Mouse (Mus musculus) limb, embryonic 13.5 days (tissue): Measurements from ENCODE around the gene Vwa5b1. TPM values are rescaled to one million over a fixed set of nuclear protein-coding genes. Genes with fewer than 3 reads are reported as not detected.

ENCODE experiments used
- ATAC-seq: fragments of 200-750 bp; cut with Nextera tagmentation; 2 replicates; pipeline ENCODE4 v1.8.0; 2017; ENCODE audit warnings: low read depth, moderate number of reproducible peaks, moderate TSS enrichment; ENCODE audit not compliant: low FRiP score
- H3K27ac ChIP-seq: fragments of 300-500 bp; sonication (generic); 2 replicates; pipeline ENCODE4 v1.5.1; 2015; ENCODE audit warnings: inconsistent platforms, mild to moderate bottlenecking, moderate library complexity
- H3K27me3 ChIP-seq: fragments of 300-500 bp; sonication (generic); 2 replicates; pipeline ENCODE4 v1.6.1; 2015; ENCODE audit warnings: mild to moderate bottlenecking, inconsistent platforms
- H3K36me3 ChIP-seq: fragments of 300-500 bp; sonication (generic); 2 replicates; pipeline ENCODE4 v1.6.1; 2015; ENCODE audit warnings: inconsistent platforms, mild to moderate bottlenecking, moderate library complexity
- H3K4me1 ChIP-seq: fragments of 300-500 bp; sonication (generic); 2 replicates; pipeline ENCODE4 v1.6.1; 2015; ENCODE audit warnings: inconsistent platforms
- H3K4me2 ChIP-seq: fragments of 300-500 bp; sonication (generic); replicated peaks from 2 replicates; pipeline ENCODE4 v1.6.1; 2015; ENCODE audit warnings: inconsistent platforms, mild to moderate bottlenecking, moderate library complexity
- H3K4me3 ChIP-seq: fragments of 300-500 bp; sonication (generic); 2 replicates; pipeline ENCODE4 v1.5.1; 2015; ENCODE audit warnings: moderate library complexity, mild to moderate bottlenecking, inconsistent platforms
- H3K9ac ChIP-seq: fragments of 300-500 bp; sonication (generic); 2 replicates; pipeline ENCODE4 v1.6.1; 2015; ENCODE audit warnings: mild to moderate bottlenecking, inconsistent platforms
- H3K9me3 ChIP-seq: fragments of 300-500 bp; sonication (generic); 2 replicates; pipeline ENCODE4 v1.6.1; 2016; ENCODE audit warnings: inconsistent platforms
- WGBS: fragments of 180-500 bp; shearing (Covaris S2); methylation state at CpG from one replicate; pipeline ENCODE4 v1.1.7; 2015; 5-methylcytosine and 5-hydroxymethylcytosine counted together
- polyA plus RNA-seq: library from polyadenylated mRNA; unstranded; fragments of >200 nt; fragmentation: Nextera tagmentation; extraction: Ambion mirVana; gene quantifications from 2 replicates; pipeline ENCODE4 v1.2.1, GENCODE M21; 2015

Vwa5b1 gene
- polyA plus RNA-seq, 1 experiment from 2014 or later = not detected

GRCm38 (mm10) chr4:138642272-138642671 is 6.6 kb upstream of the Vwa5b1 start:
- H3K9ac ChIP-seq = no peak overlapping the region
- H3K4me2 ChIP-seq = no peak overlapping the region
- no peak overlapping the region for H3K4me3 ChIP-seq
- H3K36me3 ChIP-seq = no peaks in the 10 kb centered on the region
- ATAC-seq = no peak
- H3K9me3 ChIP-seq = no peaks in the 10 kb centered on the region
- H3K4me1 ChIP-seq = no peaks in the 10 kb centered on the region
- WGBS = 17% methylated on average over 4 of the region's 4 CpGs
- no peaks in the 10 kb centered on the region for H3K27me3 ChIP-seq
- H3K27ac ChIP-seq = no peak overlapping the region

- no peak overlapping the region for H3K4me2 ChIP-seq
- 0 out of 2 replicates have a peak, but pooled peaks cover 6% of the 10 kb centered on the region for H3K4me1 ChIP-seq
- peaks cover 3% of the 10 kb centered on the region; the same call in 1 of the 2 replicates for H3K27me3 ChIP-seq
- no peak for ATAC-seq
- H3K36me3 ChIP-seq = no peaks in the 10 kb centered on the region
- H3K9ac ChIP-seq = no peak overlapping the region
- no peaks in the 10 kb centered on the region for H3K9me3 ChIP-seq
- WGBS = 36% methylated on average over 4 of the region's 4 CpGs
- no peak overlapping the region for H3K4me3 ChIP-seq
- H3K27ac ChIP-seq = no peak overlapping the region
These were observed 445 bp upstream of the Vwa5b1 start for GRCm38 (mm10) chr4:138636146-138636511.

GRCm38 (mm10) chr4:138628256-138628655 is 7.4 kb downstream of the Vwa5b1 start:
- H3K27me3 ChIP-seq = no peaks in the 10 kb centered on the region
- 67% methylated on average over 5 of the region's 5 CpGs for WGBS
- H3K4me2 ChIP-seq = no peak overlapping the region
- ATAC-seq = no peak
- no peaks in the 10 kb centered on the region for H3K4me1 ChIP-seq
- no peaks in the 10 kb centered on the region for H3K9me3 ChIP-seq
- H3K4me3 ChIP-seq = no peak overlapping the region
- H3K36me3 ChIP-seq = no peaks in the 10 kb centered on the region
- H3K27ac ChIP-seq = no peak overlapping the region
- no peak overlapping the region for H3K9ac ChIP-seq

GRCm38 (mm10) chr4:138614454-138614853 is 21.2 kb downstream of the Vwa5b1 start:
- WGBS = 25% methylated on average over 8 of the region's 8 CpGs
- no peaks in the 10 kb centered on the region for H3K4me1 ChIP-seq
- no peak for ATAC-seq
- H3K9ac ChIP-seq = no peak overlapping the region
- no peaks in the 10 kb centered on the region for H3K27me3 ChIP-seq
- H3K4me2 ChIP-seq = no peak overlapping the region
- no peak overlapping the region for H3K27ac ChIP-seq
- no peak overlapping the region for H3K4me3 ChIP-seq
- H3K9me3 ChIP-seq = no peaks in the 10 kb centered on the region
- H3K36me3 ChIP-seq = no peaks in the 10 kb centered on the region

- Histone ChIP-seq H3K4me2 (no peak overlapping the region), H3K9me3 (no peaks in the 10 kb centered on the region), H3K4me3 (no peak overlapping the region), H3K4me1 (no peaks in the 10 kb centered on the region), H3K27ac (no peak overlapping the region), H3K27me3 (0 out of 2 replicates have a peak, but pooled peaks cover 9% of the 10 kb centered on the region), H3K9ac (no peak overlapping the region), H3K36me3 (no peaks in the 10 kb centered on the region)
- ATAC-seq = no peak
- 69% methylated on average over 9 of the region's 9 CpGs for WGBS
These were observed 33.8 kb downstream of the Vwa5b1 start for GRCm38 (mm10) chr4:138601926-138602325.

GRCm38 (mm10) chr4:138597904-138598347 is 37.8 kb downstream of the Vwa5b1 start:
- H3K36me3 ChIP-seq = no peaks in the 10 kb centered on the region
- no peak overlapping the region for H3K4me2 ChIP-seq
- no peaks in the 10 kb centered on the region for H3K9me3 ChIP-seq
- 11% methylated on average over 7 of the region's 7 CpGs for WGBS
- no peak overlapping the region for H3K27ac ChIP-seq
- H3K4me1 ChIP-seq = no peaks in the 10 kb centered on the region
- no peak for ATAC-seq
- H3K27me3 ChIP-seq = no peaks in the 10 kb centered on the region
- H3K4me3 ChIP-seq = no peak overlapping the region
- no peak overlapping the region for H3K9ac ChIP-seq

- H3K4me2 ChIP-seq = no peak overlapping the region
- H3K27me3 ChIP-seq = no peaks in the 10 kb centered on the region
- no peaks in the 10 kb centered on the region for H3K4me1 ChIP-seq
- no peaks in the 10 kb centered on the region for H3K9me3 ChIP-seq
- H3K9ac ChIP-seq = no peak overlapping the region
- ATAC-seq = no peak
- WGBS = 64% methylated on average over 12 of the region's 12 CpGs
- H3K36me3 ChIP-seq = no peaks in the 10 kb centered on the region
- H3K27ac ChIP-seq = no peak overlapping the region
- H3K4me3 ChIP-seq = no peak overlapping the region
These were observed 39.1 kb downstream of the Vwa5b1 start for GRCm38 (mm10) chr4:138596391-138597130.

- Histone ChIP-seq H3K9me3 (no peaks in the 10 kb centered on the region), H3K9ac (no peak overlapping the region), H3K4me3 (no peak overlapping the region), H3K36me3 (no peaks in the 10 kb centered on the region), H3K4me1 (no peaks in the 10 kb centered on the region), H3K27ac (no peak overlapping the region), H3K4me2 (no peak overlapping the region), H3K27me3 (no peaks in the 10 kb centered on the region)
- no peak for ATAC-seq
These were observed 50.7 kb downstream of the Vwa5b1 start for GRCm38 (mm10) chr4:138584946-138585345.

GRCm38 (mm10) chr4:138582446-138582845 is 53.2 kb downstream of the Vwa5b1 start:
- Histone ChIP-seq H3K9me3 (no peaks in the 10 kb centered on the region), H3K27me3 (no peaks in the 10 kb centered on the region), H3K4me2 (no peak overlapping the region), H3K4me1 (no peaks in the 10 kb centered on the region), H3K27ac (no peak overlapping the region), H3K4me3 (no peak overlapping the region), H3K36me3 (no peaks in the 10 kb centered on the region), H3K9ac (no peak overlapping the region)
- no peak for ATAC-seq
- 70% methylated on average over 4 of the region's 4 CpGs for WGBS

- H3K4me3 ChIP-seq = no peak overlapping the region
- 74% methylated on average over 19 of the region's 19 CpGs for WGBS
These were observed 57.3 kb downstream of the Vwa5b1 start for GRCm38 (mm10) chr4:138578406-138578805.

GRCm38 (mm10) chr4:138576661-138577060 is 59.0 kb downstream of the Vwa5b1 start:
- Histone ChIP-seq H3K27me3 (no peaks in the 10 kb centered on the region), H3K4me3 (no peak overlapping the region), H3K36me3 (no peaks in the 10 kb centered on the region), H3K9me3 (no peaks in the 10 kb centered on the region), H3K9ac (no peak overlapping the region), H3K27ac (no peak overlapping the region), H3K4me2 (no peak overlapping the region), H3K4me1 (no peaks in the 10 kb centered on the region)
- ATAC-seq = no peak
- 84% methylated on average over 3 of the region's 4 CpGs for WGBS

More at GRCm38 (mm10) chr4:138578406-138578805, 57.3 kb downstream of the Vwa5b1 start:
- no peaks in the 10 kb centered on the region for H3K27me3 ChIP-seq
- H3K27ac ChIP-seq = no peak overlapping the region
- H3K9me3 ChIP-seq = no peaks in the 10 kb centered on the region
- H3K4me2 ChIP-seq = no peak overlapping the region
- H3K4me1 ChIP-seq = no peaks in the 10 kb centered on the region
- no peak overlapping the region for H3K9ac ChIP-seq
- no peak for ATAC-seq
- no peaks in the 10 kb centered on the region for H3K36me3 ChIP-seq

- WGBS = 76% methylated on average over 13 of the region's 13 CpGs
- Histone ChIP-seq H3K4me2 (no peak overlapping the region), H3K9me3 (no peaks in the 10 kb centered on the region), H3K36me3 (no peaks in the 10 kb centered on the region), H3K27ac (no peak overlapping the region), H3K27me3 (no peaks in the 10 kb centered on the region), H3K9ac (no peak overlapping the region), H3K4me3 (no peak overlapping the region), H3K4me1 (no peaks in the 10 kb centered on the region)
- no peak for ATAC-seq
These were observed 60.7 kb downstream of the Vwa5b1 start for GRCm38 (mm10) chr4:138574800-138575606.
